Mouse (Mus musculus): ENCODE measurements around the gene Lrmda. TPM values are rescaled to one million over a fixed set of nuclear protein-coding genes. Genes with fewer than 3 reads are reported as not detected.

The Lrmda gene
- polyA plus RNA-seq, 1 experiment from 2014 or later = not detected

DNA sequence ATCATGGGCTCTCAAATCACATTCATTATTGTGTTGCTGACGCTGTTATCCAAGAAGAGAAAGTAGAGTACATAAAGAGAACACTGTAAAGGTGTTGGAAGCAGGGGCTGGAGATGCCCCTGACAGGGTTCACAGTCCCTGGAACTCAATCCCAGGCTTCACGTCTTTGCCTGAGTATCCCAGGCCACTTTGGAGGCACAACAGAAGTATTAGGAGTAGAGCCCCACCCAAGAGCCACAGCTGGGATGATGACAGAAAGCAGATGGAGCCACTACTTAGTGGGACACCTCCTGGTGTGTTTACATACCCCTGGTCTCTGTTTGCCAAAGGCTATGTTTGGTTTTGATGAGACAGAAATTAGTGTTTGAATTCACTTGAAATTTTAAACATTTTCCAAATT is 899.4 kb downstream of the Lrmda start:
- 75% methylated on average over 2 of the region's 2 CpGs for WGBS
- Histone ChIP-seq H3K9ac (replicated peaks; ENCODE audit: low read length) (no peak overlapping the region), H3K9me3 (ENCODE audit: control insufficient read depth, low read length) (no peaks in the 10 kb centered on the region), H3K4me3 (replicated peaks; ENCODE audit: low read depth, low read length) (no peak overlapping the region), H3K36me3 (ENCODE audit: control insufficient read depth, insufficient read depth, low read length) (no peaks in the 10 kb centered on the region), H3K4me1 (ENCODE audit: control insufficient read depth, insufficient read depth, low read length) (no peaks in the 10 kb centered on the region), H3K27ac (replicated peaks; ENCODE audit: low read depth, low read length) (no peak overlapping the region), H3K27me3 (ENCODE audit: control insufficient read depth, insufficient read depth, low read length) (no peaks in the 10 kb centered on the region), H3K4me2 (ENCODE audit: low read length) (no peak overlapping the region)
- no peak for DNase-seq
- no peak for ATAC-seq (ENCODE audit: low FRiP score, low TSS enrichment)

GRCm38 (mm10) chr14:22921152-22921551 is 901.6 kb downstream of the Lrmda start:
- no peaks in the 10 kb centered on the region for H3K9me3 ChIP-seq (ENCODE audit: control insufficient read depth, low read length)
- H3K27me3 ChIP-seq (ENCODE audit: control insufficient read depth, insufficient read depth, low read length) = no peaks in the 10 kb centered on the region
- H3K4me2 ChIP-seq (ENCODE audit: low read length) = no peak overlapping the region
- no peak overlapping the region for H3K4me3 ChIP-seq (replicated peaks; ENCODE audit: low read depth, low read length)
- H3K9ac ChIP-seq (replicated peaks; ENCODE audit: low read length) = no peak overlapping the region
- H3K27ac ChIP-seq (replicated peaks; ENCODE audit: low read depth, low read length) = no peak overlapping the region
- no peak for ATAC-seq (ENCODE audit: low FRiP score, low TSS enrichment)
- no peaks in the 10 kb centered on the region for H3K36me3 ChIP-seq (ENCODE audit: control insufficient read depth, insufficient read depth, low read length)
- DNase-seq = no peak
- no peaks in the 10 kb centered on the region for H3K4me1 ChIP-seq (ENCODE audit: control insufficient read depth, insufficient read depth, low read length)

DNA sequence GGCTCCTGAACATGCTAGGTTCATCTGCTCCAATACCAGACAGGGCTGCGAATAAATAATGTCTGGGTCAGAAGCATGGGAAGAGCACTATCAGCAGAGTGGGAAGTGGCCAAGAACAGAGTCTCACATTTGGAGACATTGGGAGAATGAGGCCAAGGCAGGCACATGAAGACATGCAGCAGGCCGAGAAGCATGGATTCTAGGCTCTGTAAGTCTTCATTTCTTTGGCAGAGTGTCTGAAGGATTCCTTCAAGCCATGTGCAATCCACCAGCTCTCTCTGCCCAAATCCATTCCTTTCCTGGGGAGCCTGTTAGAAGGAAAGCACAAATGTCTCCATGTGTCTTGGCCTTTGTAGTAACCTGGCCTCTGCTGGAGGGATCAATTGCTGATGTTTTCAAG is 902.3 kb downstream of the Lrmda start:
- Histone ChIP-seq H3K27ac (replicated peaks; ENCODE audit: low read depth, low read length) (no peak overlapping the region), H3K4me1 (ENCODE audit: control insufficient read depth, insufficient read depth, low read length) (no peaks in the 10 kb centered on the region), H3K4me2 (ENCODE audit: low read length) (no peak overlapping the region), H3K4me3 (replicated peaks; ENCODE audit: low read depth, low read length) (no peak overlapping the region), H3K9ac (replicated peaks; ENCODE audit: low read length) (no peak overlapping the region), H3K9me3 (ENCODE audit: control insufficient read depth, low read length) (no peaks in the 10 kb centered on the region), H3K36me3 (ENCODE audit: control insufficient read depth, insufficient read depth, low read length) (no peaks in the 10 kb centered on the region), H3K27me3 (ENCODE audit: control insufficient read depth, insufficient read depth, low read length) (no peaks in the 10 kb centered on the region)
- 97% methylated on average over 2 of the region's 2 CpGs for WGBS
- DNase-seq (no peak), ATAC-seq (ENCODE audit: low FRiP score, low TSS enrichment) (no peak)

- Histone ChIP-seq H3K9ac (replicated peaks; ENCODE audit: low read length) (no peak overlapping the region), H3K4me1 (ENCODE audit: control insufficient read depth, insufficient read depth, low read length) (no peaks in the 10 kb centered on the region), H3K4me2 (ENCODE audit: low read length) (no peak overlapping the region), H3K4me3 (replicated peaks; ENCODE audit: low read depth, low read length) (no peak overlapping the region), H3K27ac (replicated peaks; ENCODE audit: low read depth, low read length) (no peak overlapping the region), H3K27me3 (ENCODE audit: control insufficient read depth, insufficient read depth, low read length) (no peaks in the 10 kb centered on the region), H3K36me3 (ENCODE audit: control insufficient read depth, insufficient read depth, low read length) (no peaks in the 10 kb centered on the region), H3K9me3 (ENCODE audit: control insufficient read depth, low read length) (no peaks in the 10 kb centered on the region)
- ATAC-seq (ENCODE audit: low FRiP score, low TSS enrichment) (0 out of 2 replicates have a peak, but pooled peaks have one; percentile 27), DNase-seq (no peak)
- WGBS = 90% methylated on average over 4 of the region's 4 CpGs
Observed at GRCm38 (mm10) chr14:22922571-22922970, 903.1 kb downstream of the Lrmda start.

DNA sequence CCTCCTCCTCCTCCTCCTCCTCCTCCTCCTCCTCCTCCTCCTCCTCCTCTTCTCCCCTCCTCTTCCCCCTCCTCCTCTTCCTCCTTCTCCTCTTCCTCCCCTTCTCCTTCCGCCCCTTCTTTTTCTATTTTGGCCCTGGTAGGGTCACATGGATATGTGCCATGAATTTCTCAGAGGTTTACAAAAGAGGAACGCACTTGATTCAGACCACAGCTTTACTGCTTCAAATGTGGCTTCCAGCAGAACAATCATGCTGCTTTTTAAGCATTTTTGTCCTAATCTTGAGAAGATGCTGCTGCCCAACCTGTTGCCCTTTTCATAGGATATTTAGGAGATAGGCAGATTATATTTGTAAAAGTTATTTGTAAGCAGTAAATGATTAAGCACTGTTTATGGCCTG is 903.7 kb downstream of the Lrmda start:
- Histone ChIP-seq H3K27ac (replicated peaks; ENCODE audit: low read depth, low read length) (no peak overlapping the region), H3K9ac (replicated peaks; ENCODE audit: low read length) (no peak overlapping the region), H3K9me3 (ENCODE audit: control insufficient read depth, low read length) (no peaks in the 10 kb centered on the region), H3K4me3 (replicated peaks; ENCODE audit: low read depth, low read length) (no peak overlapping the region), H3K4me2 (ENCODE audit: low read length) (no peak overlapping the region), H3K36me3 (ENCODE audit: control insufficient read depth, insufficient read depth, low read length) (no peaks in the 10 kb centered on the region), H3K27me3 (ENCODE audit: control insufficient read depth, insufficient read depth, low read length) (no peaks in the 10 kb centered on the region), H3K4me1 (ENCODE audit: control insufficient read depth, insufficient read depth, low read length) (no peaks in the 10 kb centered on the region)
- no peak for ATAC-seq (ENCODE audit: low FRiP score, low TSS enrichment)
- no peak for DNase-seq
- WGBS = 80% methylated on average over 1 of the region's 2 CpGs

- Histone ChIP-seq H3K9me3 (ENCODE audit: control insufficient read depth, low read length) (no peaks in the 10 kb centered on the region), H3K27me3 (ENCODE audit: control insufficient read depth, insufficient read depth, low read length) (no peaks in the 10 kb centered on the region), H3K4me2 (ENCODE audit: low read length) (no peak overlapping the region), H3K9ac (replicated peaks; ENCODE audit: low read length) (no peak overlapping the region), H3K36me3 (ENCODE audit: control insufficient read depth, insufficient read depth, low read length) (no peaks in the 10 kb centered on the region), H3K4me1 (ENCODE audit: control insufficient read depth, insufficient read depth, low read length) (no peaks in the 10 kb centered on the region), H3K27ac (replicated peaks; ENCODE audit: low read depth, low read length) (no peak overlapping the region), H3K4me3 (replicated peaks; ENCODE audit: low read depth, low read length) (no peak overlapping the region)
- WGBS = 64% methylated on average over 2 of the region's 2 CpGs
- ATAC-seq (ENCODE audit: low FRiP score, low TSS enrichment) (no peak), DNase-seq (no peak)
Observed at GRCm38 (mm10) chr14:22928263-22928662, 908.8 kb downstream of the Lrmda start.

- Histone ChIP-seq H3K27ac (replicated peaks; ENCODE audit: low read depth, low read length) (no peak overlapping the region), H3K27me3 (ENCODE audit: control insufficient read depth, insufficient read depth, low read length) (no peaks in the 10 kb centered on the region), H3K9me3 (ENCODE audit: control insufficient read depth, low read length) (no peaks in the 10 kb centered on the region), H3K36me3 (ENCODE audit: control insufficient read depth, insufficient read depth, low read length) (no peaks in the 10 kb centered on the region), H3K9ac (replicated peaks; ENCODE audit: low read length) (no peak overlapping the region), H3K4me2 (ENCODE audit: low read length) (no peak overlapping the region), H3K4me1 (ENCODE audit: control insufficient read depth, insufficient read depth, low read length) (no peaks in the 10 kb centered on the region), H3K4me3 (replicated peaks; ENCODE audit: low read depth, low read length) (no peak overlapping the region)
- DNase-seq (no peak), ATAC-seq (ENCODE audit: low FRiP score, low TSS enrichment) (no peak)
- WGBS = 92% methylated on average over 1 of the region's 1 CpGs
Observed at GRCm38 (mm10) chr14:22928683-22929082, 909.2 kb downstream of the Lrmda start.

- Histone ChIP-seq H3K9me3 (ENCODE audit: control insufficient read depth, low read length) (no peaks in the 10 kb centered on the region), H3K9ac (replicated peaks; ENCODE audit: low read length) (no peak overlapping the region), H3K36me3 (ENCODE audit: control insufficient read depth, insufficient read depth, low read length) (no peaks in the 10 kb centered on the region), H3K4me2 (ENCODE audit: low read length) (no peak overlapping the region), H3K27me3 (ENCODE audit: control insufficient read depth, insufficient read depth, low read length) (no peaks in the 10 kb centered on the region), H3K4me1 (ENCODE audit: control insufficient read depth, insufficient read depth, low read length) (no peaks in the 10 kb centered on the region), H3K4me3 (replicated peaks; ENCODE audit: low read depth, low read length) (no peak overlapping the region), H3K27ac (replicated peaks; ENCODE audit: low read depth, low read length) (no peak overlapping the region)
- DNase-seq (no peak), ATAC-seq (ENCODE audit: low FRiP score, low TSS enrichment) (no peak)
- WGBS = 97% methylated on average over 2 of the region's 2 CpGs
Observed at GRCm38 (mm10) chr14:22929585-22929984, 910.1 kb downstream of the Lrmda start.

GRCm38 (mm10) chr14:22930488-22931046 is 911.1 kb downstream of the Lrmda start:
- no peak for ATAC-seq (ENCODE audit: low FRiP score, low TSS enrichment)
- Histone ChIP-seq H3K4me3 (replicated peaks; ENCODE audit: low read depth, low read length) (no peak overlapping the region), H3K27ac (replicated peaks; ENCODE audit: low read depth, low read length) (no peak overlapping the region), H3K36me3 (ENCODE audit: control insufficient read depth, insufficient read depth, low read length) (no peaks in the 10 kb centered on the region), H3K9me3 (ENCODE audit: control insufficient read depth, low read length) (no peaks in the 10 kb centered on the region), H3K9ac (replicated peaks; ENCODE audit: low read length) (no peak overlapping the region), H3K4me2 (ENCODE audit: low read length) (no peak overlapping the region), H3K4me1 (ENCODE audit: control insufficient read depth, insufficient read depth, low read length) (no peaks in the 10 kb centered on the region), H3K27me3 (ENCODE audit: control insufficient read depth, insufficient read depth, low read length) (no peaks in the 10 kb centered on the region)
- WGBS = 67% methylated on average over 9 of the region's 9 CpGs
- no peak for DNase-seq

Data from midbrain, embryonic 14.5 days (tissue).